Mouse (Mus musculus): ENCODE results near the gene Sall4. TPM values are rescaled to one million over a fixed set of nuclear protein-coding genes. Genes with fewer than 3 reads are reported as not detected.

The Sall4 gene
- 34.6 and 50.1 TPM in 2 replicates for polyA plus RNA-seq (2016; fragmentation: Nextera tagmentation; extraction: Ambion mirVana)

DNA sequence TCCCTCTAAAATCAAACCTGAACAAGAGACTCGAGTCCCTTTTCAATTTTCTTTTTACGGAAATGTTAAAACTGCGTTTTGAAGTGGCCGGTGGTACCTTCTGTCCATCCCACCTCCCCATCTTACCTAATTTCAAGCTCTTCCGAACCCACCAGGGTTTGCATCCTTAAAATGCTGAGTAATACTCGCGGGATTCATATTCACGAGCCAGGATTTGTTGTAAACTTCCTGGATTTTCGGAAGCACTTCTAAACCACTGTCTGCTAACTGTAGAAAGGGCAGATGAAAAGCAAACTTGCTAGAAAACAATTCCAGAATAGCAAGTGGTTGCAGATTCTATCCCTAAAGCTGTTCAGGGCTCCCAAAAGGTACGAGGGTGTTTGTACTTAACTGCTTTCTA lies at the start of gene Sall4:
Gene Sall4, minus strand, starts transcription at position 362 of the 400 bp plus-strand sequence.
- peaks cover 49% of the 10 kb centered on the region for H3K4me1 ChIP-seq
- peak within 1 kb of the TSS; percentile 96 for H3K27ac ChIP-seq (replicated peaks)
- H3K36me3 ChIP-seq (replicated peaks), result no peaks in the 10 kb centered on the region
- 8% methylated on average over 10 of the region's 10 CpGs for WGBS
- peak within 1 kb of the TSS; percentile 91 for H3K4me3 ChIP-seq
- DNase-seq (ENCODE audit: low spot score), result no peak
- H3K27me3 ChIP-seq (replicated peaks; ENCODE audit: low read depth, poor library complexity, severe bottlenecking), result peaks cover 33% of the 10 kb centered on the region
- no peaks in the 10 kb centered on the region for H3K9me3 ChIP-seq

DNA sequence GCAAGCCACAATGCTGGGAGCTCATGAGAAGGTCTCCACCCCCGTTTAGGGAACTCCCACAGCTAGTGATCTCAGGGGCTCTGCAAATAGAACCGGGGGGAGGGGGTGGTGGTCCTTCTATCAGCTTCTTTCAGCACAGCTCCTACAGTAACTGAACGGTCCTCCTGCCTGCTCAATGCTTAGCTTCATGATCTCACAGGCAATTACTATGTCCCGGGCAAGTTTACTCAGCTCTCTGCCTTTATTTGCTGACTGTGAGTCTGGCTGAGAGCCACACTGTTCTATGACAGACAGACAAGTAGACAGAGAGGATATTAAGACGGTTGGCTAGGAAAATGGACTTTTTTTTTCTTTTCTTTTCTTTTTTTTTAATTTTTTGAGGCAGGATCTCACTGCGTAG lies 45.5 kb upstream of the Sall4 start:
- 54% methylated on average over 6 of the region's 6 CpGs for WGBS
- H3K36me3 ChIP-seq (replicated peaks), result no peaks in the 10 kb centered on the region
- no peak overlapping the region for H3K27ac ChIP-seq (replicated peaks)
- H3K4me3 ChIP-seq, result no peak overlapping the region
- H3K4me1 ChIP-seq, result peaks cover 20% of the 10 kb centered on the region
- H3K9me3 ChIP-seq, result no peaks in the 10 kb centered on the region
- H3K27me3 ChIP-seq (replicated peaks; ENCODE audit: low read depth, poor library complexity, severe bottlenecking), result peaks cover 31% of the 10 kb centered on the region
- DNase-seq (ENCODE audit: low spot score), result no peak

- no peaks in the 10 kb centered on the region for H3K36me3 ChIP-seq (replicated peaks)
- peak overlapping the region; percentile 37 for H3K4me3 ChIP-seq
- no peak overlapping the region for H3K27ac ChIP-seq (replicated peaks)
- peaks cover 37% of the 10 kb centered on the region for H3K4me1 ChIP-seq
- H3K27me3 ChIP-seq (replicated peaks; ENCODE audit: low read depth, poor library complexity, severe bottlenecking), result peaks cover 46% of the 10 kb centered on the region
- H3K9me3 ChIP-seq, result no peaks in the 10 kb centered on the region
- WGBS, result 7% methylated on average over 14 of the region's 14 CpGs
- peak; percentile 45 for DNase-seq (ENCODE audit: low spot score)
Measured at GRCm38 (mm10) chr2:168809895-168810294, 42.2 kb upstream of the Sall4 start.

- 11% methylated on average over 4 of the region's 4 CpGs for WGBS
- no peak overlapping the region; the same call in 1 of the 2 replicates for H3K27ac ChIP-seq (replicated peaks)
Measured at GRCm38 (mm10) chr2:168807681-168808080, 39.9 kb upstream of the Sall4 start.

GRCm38 (mm10) chr2:168803849-168804248 lies 36.1 kb upstream of the Sall4 start:
- Histone ChIP-seq H3K4me3 (no peak overlapping the region), H3K36me3 (replicated peaks) (no peaks in the 10 kb centered on the region), H3K27ac (replicated peaks) (0 out of 2 replicates have a peak overlapping the region, but pooled peaks have one; percentile 7), H3K9me3 (no peaks in the 10 kb centered on the region), H3K27me3 (replicated peaks; ENCODE audit: low read depth, poor library complexity, severe bottlenecking) (peaks cover 15% of the 10 kb centered on the region), H3K4me1 (peaks cover 19% of the 10 kb centered on the region)
- WGBS, result 77% methylated on average over 4 of the region's 4 CpGs
- DNase-seq (ENCODE audit: low spot score), result no peak

More at GRCm38 (mm10) chr2:168807681-168808080, 39.9 kb upstream of the Sall4 start:
- Histone ChIP-seq H3K27me3 (replicated peaks; ENCODE audit: low read depth, poor library complexity, severe bottlenecking) (peaks cover 40% of the 10 kb centered on the region), H3K4me3 (no peak overlapping the region), H3K4me1 (peaks cover 30% of the 10 kb centered on the region), H3K9me3 (no peaks in the 10 kb centered on the region), H3K36me3 (replicated peaks) (no peaks in the 10 kb centered on the region)
- peak; percentile 35 for DNase-seq (ENCODE audit: low spot score)

GRCm38 (mm10) chr2:168799326-168799725 lies 31.6 kb upstream of the Sall4 start:
- Histone ChIP-seq H3K9me3 (no peaks in the 10 kb centered on the region), H3K27me3 (replicated peaks; ENCODE audit: low read depth, poor library complexity, severe bottlenecking) (no peaks in the 10 kb centered on the region), H3K4me3 (no peak overlapping the region), H3K36me3 (replicated peaks) (no peaks in the 10 kb centered on the region), H3K27ac (replicated peaks) (no peak overlapping the region), H3K4me1 (no peaks in the 10 kb centered on the region)
- WGBS, result 84% methylated on average over 12 of the region's 12 CpGs
- DNase-seq (ENCODE audit: low spot score), result no peak

- H3K27ac ChIP-seq (replicated peaks), result no peak overlapping the region
- H3K27me3 ChIP-seq (replicated peaks; ENCODE audit: low read depth, poor library complexity, severe bottlenecking), result no peaks in the 10 kb centered on the region
- no peak for DNase-seq (ENCODE audit: low spot score)
- H3K4me1 ChIP-seq, result no peaks in the 10 kb centered on the region
- 81% methylated on average over 7 of the region's 7 CpGs for WGBS
- no peaks in the 10 kb centered on the region for H3K9me3 ChIP-seq
- no peak overlapping the region for H3K4me3 ChIP-seq
- no peaks in the 10 kb centered on the region for H3K36me3 ChIP-seq (replicated peaks)
Measured at GRCm38 (mm10) chr2:168798921-168799320, 31.2 kb upstream of the Sall4 start.

- Histone ChIP-seq H3K36me3 (replicated peaks) (no peaks in the 10 kb centered on the region), H3K9me3 (no peaks in the 10 kb centered on the region), H3K27ac (replicated peaks) (peak overlapping the region; percentile 81), H3K4me1 (peaks cover 10% of the 10 kb centered on the region), H3K4me3 (no peak overlapping the region), H3K27me3 (replicated peaks; ENCODE audit: low read depth, poor library complexity, severe bottlenecking) (no peaks in the 10 kb centered on the region)
- 39% methylated on average over 4 of the region's 4 CpGs for WGBS
- DNase-seq (ENCODE audit: low spot score), result peak; percentile 50
Measured at GRCm38 (mm10) chr2:168791115-168791802, 23.5 kb upstream of the Sall4 start.

DNA sequence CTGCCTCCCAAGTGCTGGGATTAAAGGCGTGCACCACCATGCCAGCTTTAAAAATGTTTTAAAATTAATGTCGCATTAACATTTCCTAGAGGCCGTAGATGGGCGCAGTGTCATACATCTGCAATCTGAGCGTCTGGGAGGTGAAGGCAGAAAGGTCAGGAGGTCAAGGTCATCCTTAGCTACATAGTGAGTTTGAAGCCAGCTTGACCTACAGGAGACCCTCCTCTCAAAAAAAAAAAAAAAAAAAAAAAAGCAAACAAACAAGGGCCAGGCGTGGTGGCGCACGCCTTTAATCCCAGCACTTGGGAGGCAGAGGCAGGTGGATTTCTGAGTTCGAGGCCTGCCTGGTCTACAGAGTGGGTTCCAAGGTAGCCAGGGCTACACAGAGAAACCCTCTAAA lies 18.4 kb upstream of the Sall4 start:
- Histone ChIP-seq H3K36me3 (replicated peaks) (no peaks in the 10 kb centered on the region), H3K4me1 (peaks cover 12% of the 10 kb centered on the region), H3K27ac (replicated peaks) (no peak overlapping the region), H3K27me3 (replicated peaks; ENCODE audit: low read depth, poor library complexity, severe bottlenecking) (peaks cover 18% of the 10 kb centered on the region), H3K9me3 (no peaks in the 10 kb centered on the region), H3K4me3 (no peak overlapping the region)
- WGBS, result 90% methylated on average over 9 of the region's 9 CpGs
- no peak for DNase-seq (ENCODE audit: low spot score)

DNA sequence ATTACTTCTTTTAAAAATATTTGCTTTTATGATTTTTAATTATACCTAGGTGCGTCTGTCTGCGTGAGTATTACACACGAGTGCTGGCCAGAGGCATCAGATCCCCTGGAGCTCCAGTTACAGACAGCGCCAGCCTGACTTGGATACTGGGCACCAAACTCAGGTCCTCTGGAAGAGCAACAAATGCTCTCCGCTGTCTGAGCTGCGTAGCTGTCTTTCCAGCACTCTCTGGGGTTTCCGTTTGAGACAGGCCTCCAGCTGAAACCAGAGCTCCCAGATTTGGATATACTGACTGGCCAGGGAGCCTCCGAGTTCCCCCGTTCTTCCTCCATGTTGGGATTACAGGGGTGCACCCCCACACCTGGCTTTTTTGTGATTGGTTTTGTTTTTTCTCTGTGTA lies 12.9 kb upstream of the Sall4 start:
- Histone ChIP-seq H3K27ac (replicated peaks) (no peak overlapping the region), H3K4me3 (0 out of 2 replicates have a peak overlapping the region, but pooled peaks have one; percentile 17), H3K36me3 (replicated peaks) (no peaks in the 10 kb centered on the region), H3K27me3 (replicated peaks; ENCODE audit: low read depth, poor library complexity, severe bottlenecking) (peaks cover 23% of the 10 kb centered on the region), H3K4me1 (peaks cover 26% of the 10 kb centered on the region), H3K9me3 (no peaks in the 10 kb centered on the region)
- no peak for DNase-seq (ENCODE audit: low spot score)
- 27% methylated on average over 9 of the region's 9 CpGs for WGBS

DNA sequence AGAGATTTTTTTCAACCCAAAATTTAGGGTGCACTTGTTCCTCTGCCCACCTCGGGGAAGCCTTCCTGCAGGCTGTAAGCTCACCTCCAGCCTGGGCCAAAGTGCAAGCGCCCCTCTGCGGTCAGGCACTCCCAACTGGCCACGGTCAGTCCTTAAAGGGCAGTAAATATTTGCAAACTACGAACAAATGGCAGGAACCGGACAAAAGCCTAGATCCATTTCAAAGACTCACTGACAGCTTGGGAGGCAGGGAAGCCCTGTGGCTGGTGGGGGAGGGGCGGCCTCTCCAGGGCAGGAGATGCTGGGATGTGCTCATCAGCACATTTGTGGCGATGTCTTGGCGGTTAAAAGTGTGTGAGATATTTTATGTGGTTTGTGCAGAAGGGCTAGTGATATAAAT lies 12.3 kb upstream of the Sall4 start:
- WGBS, result 10% methylated on average over 9 of the region's 9 CpGs
- DNase-seq (ENCODE audit: low spot score), result peak; percentile 39
- Histone ChIP-seq H3K4me1 (peaks cover 26% of the 10 kb centered on the region), H3K4me3 (peak overlapping the region; percentile 17; the same call in 1 of the 2 replicates), H3K36me3 (replicated peaks) (no peaks in the 10 kb centered on the region), H3K27ac (replicated peaks) (no peak overlapping the region; the same call in 1 of the 2 replicates), H3K9me3 (no peaks in the 10 kb centered on the region), H3K27me3 (replicated peaks; ENCODE audit: low read depth, poor library complexity, severe bottlenecking) (peaks cover 23% of the 10 kb centered on the region)

GRCm38 (mm10) chr2:168777481-168777880 lies 9.7 kb upstream of the Sall4 start:
- Histone ChIP-seq H3K9me3 (no peaks in the 10 kb centered on the region), H3K27me3 (replicated peaks; ENCODE audit: low read depth, poor library complexity, severe bottlenecking) (peaks cover 16% of the 10 kb centered on the region), H3K27ac (replicated peaks) (0 out of 2 replicates have a peak overlapping the region, but pooled peaks have one; percentile 51), H3K4me1 (peaks cover 21% of the 10 kb centered on the region), H3K4me3 (no peak overlapping the region), H3K36me3 (replicated peaks) (no peaks in the 10 kb centered on the region)
- DNase-seq (ENCODE audit: low spot score), result no peak

DNA sequence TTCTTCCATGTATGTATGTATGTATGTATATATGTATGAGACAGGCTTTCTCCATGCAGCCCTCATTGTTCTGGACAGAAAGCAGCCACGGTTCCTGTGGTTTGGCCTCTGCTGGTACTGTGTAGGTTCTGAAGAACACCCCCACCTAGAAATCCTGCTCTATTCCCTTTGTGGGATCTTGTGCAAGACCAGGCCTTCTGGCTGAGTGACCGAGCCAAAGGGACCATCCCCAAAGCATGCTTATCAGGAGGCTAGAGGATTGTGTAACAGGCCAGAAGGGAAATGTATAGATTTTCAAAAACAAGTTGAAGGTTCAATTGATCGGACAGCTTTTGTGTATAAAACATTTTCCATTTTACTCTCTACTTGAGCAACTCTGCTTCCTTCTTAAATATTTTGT lies 8.5 kb upstream of the Sall4 start:
- Histone ChIP-seq H3K27ac (replicated peaks) (no peak overlapping the region; the same call in 1 of the 2 replicates), H3K9me3 (no peaks in the 10 kb centered on the region), H3K27me3 (replicated peaks; ENCODE audit: low read depth, poor library complexity, severe bottlenecking) (peaks cover 5% of the 10 kb centered on the region; the same call in 1 of the 2 replicates), H3K4me1 (peaks cover 21% of the 10 kb centered on the region), H3K36me3 (replicated peaks) (no peaks in the 10 kb centered on the region), H3K4me3 (no peak overlapping the region)
- DNase-seq (ENCODE audit: low spot score), result no peak
- 82% methylated on average over 3 of the region's 3 CpGs for WGBS

All from embryonic facial prominence, embryonic 10.5 days (tissue).